Mouse (Mus musculus) embryonic fibroblast, embryonic 13.5 days (primary cell): ENCODE results near the gene Sparcl1.

ENCODE experiments used
- CTCF ChIP-seq: IDR thresholded peaks from 2 replicates; pipeline ENCODE4 v1.5.1; 2011; ENCODE audit warnings: mild to moderate bottlenecking, control low read depth, low read length, moderate library complexity, borderline replicate concordance; ENCODE audit not compliant: insufficient read depth
- POLR2A ChIP-seq: IDR thresholded peaks from 2 replicates; pipeline ENCODE4 v1.6.1; 2011; ENCODE audit warnings: low read depth, mild to moderate bottlenecking, control low read depth, low read length, moderate library complexity

DNA sequence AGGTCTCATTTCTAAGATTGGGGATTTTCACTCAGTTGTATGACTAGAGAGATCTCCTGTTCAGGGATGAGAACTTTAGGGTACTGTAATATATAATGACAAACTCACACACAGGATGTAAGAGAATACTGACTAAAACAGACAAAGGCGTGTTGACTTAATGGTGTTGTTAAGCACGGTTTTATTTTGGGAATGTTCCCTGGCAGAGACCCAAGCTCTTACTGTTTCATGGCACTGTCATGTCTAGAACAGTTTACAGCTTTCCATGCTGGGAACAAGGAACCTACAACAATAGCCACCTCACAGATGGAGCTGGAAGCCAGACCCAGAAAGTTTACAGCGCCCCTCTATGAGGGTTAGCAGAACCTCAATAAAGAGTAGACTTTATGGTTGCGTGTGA, 2.4 kb upstream of the Sparcl1 start:
- TF ChIP-seq CTCF (no peak), POLR2A (no peak)
